Mouse (Mus musculus) bone marrow, adult 2 months (tissue): ENCODE measurements at regions not wholly inside any gene's neighbourhood (a gene's known extent, or its start where the extent isn't known, plus 50 kb on each side); places are given as distances from the start of the nearest gene placed in this dataset.

Source experiments
- CTCF ChIP-seq: fragments of 200-500 bp; IDR thresholded peaks from 2 replicates; pipeline ENCODE4 v1.5.1; 2011; ENCODE audit warnings: low read length, control low read depth; ENCODE audit not compliant: control insufficient read depth, insufficient read depth
- POLR2A ChIP-seq: fragments of 200-500 bp; IDR thresholded peaks from 2 replicates; pipeline ENCODE4 v1.6.1; 2011; ENCODE audit warnings: low read depth, mild to moderate bottlenecking, control low read depth, low read length, borderline replicate concordance; ENCODE audit not compliant: control insufficient read depth

DNA sequence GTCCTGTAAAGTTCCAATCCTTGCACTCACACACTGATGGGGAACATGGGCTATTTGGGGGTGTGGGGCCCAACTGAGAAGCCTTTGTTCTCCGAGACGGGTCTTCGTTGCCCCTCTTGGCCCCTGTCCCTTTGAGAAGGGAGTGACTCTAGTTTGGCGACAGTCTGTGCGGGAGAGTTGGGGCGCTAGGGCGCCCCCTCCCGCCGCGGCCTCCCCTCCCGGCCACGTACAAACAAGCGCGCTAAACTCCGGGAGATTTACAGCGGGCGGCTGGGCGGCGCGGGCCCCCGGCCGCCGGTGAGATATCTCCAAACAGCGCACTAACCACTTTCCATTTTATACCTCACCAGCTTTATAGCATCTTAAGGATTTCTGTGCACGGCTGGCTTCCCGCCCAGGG is 77.4 kb downstream of the Hif1an start:
- TF ChIP-seq CTCF, result no peak
- TF ChIP-seq POLR2A, result no peak
